Mouse (Mus musculus) midbrain, embryonic 14.5 days (tissue): Measurements from ENCODE around the gene Usp7. TPM values are rescaled to one million over a fixed set of nuclear protein-coding genes. Genes with fewer than 3 reads are reported as not detected.

Experiments
- ATAC-seq: fragments of 200-750 bp; cut with Nextera tagmentation; 2 replicates; pipeline ENCODE4 v1.8.0; 2017; ENCODE audit warnings: moderate number of reproducible peaks, moderate library complexity; ENCODE audit not compliant: low FRiP score, low TSS enrichment
- DNase-seq: peaks from one replicate; pipeline ENCODE4 v3.0.0-alpha.2; 2015
- H3K27ac ChIP-seq: fragments of 300-500 bp; sonication (generic); replicated peaks from 2 replicates; pipeline ENCODE4 v1.5.1; 2014; ENCODE audit warnings: mild to moderate bottlenecking, low read depth, low read length, moderate library complexity
- H3K27me3 ChIP-seq: fragments of 300-500 bp; sonication (generic); 2 replicates; pipeline ENCODE4 v1.6.1; 2014; ENCODE audit warnings: low read length, control low read depth, mixed read lengths; ENCODE audit not compliant: control insufficient read depth, insufficient read depth
- H3K36me3 ChIP-seq: fragments of 300-500 bp; sonication (generic); 2 replicates; pipeline ENCODE4 v1.6.1; 2014; ENCODE audit warnings: low read length, control low read depth; ENCODE audit not compliant: control insufficient read depth, insufficient read depth
- H3K4me1 ChIP-seq: fragments of 300-500 bp; sonication (generic); 2 replicates; pipeline ENCODE4 v1.6.1; 2014; ENCODE audit warnings: mild to moderate bottlenecking, antibody characterized with exemption, low read length, control low read depth; ENCODE audit not compliant: control insufficient read depth, insufficient read depth
- H3K4me2 ChIP-seq: fragments of 300-500 bp; sonication (generic); 2 replicates; pipeline ENCODE4 v1.6.1; 2014; ENCODE audit warnings: mild to moderate bottlenecking, low read length, moderate library complexity
- H3K4me3 ChIP-seq: fragments of 300-500 bp; sonication (generic); replicated peaks from 2 replicates; pipeline ENCODE4 v1.5.1; 2014; ENCODE audit warnings: low read depth, low read length
- H3K9ac ChIP-seq: fragments of 300-500 bp; sonication (generic); replicated peaks from 2 replicates; pipeline ENCODE4 v1.6.1; 2014; ENCODE audit warnings: mild to moderate bottlenecking, low read length, moderate library complexity
- H3K9me3 ChIP-seq: fragments of 300-500 bp; sonication (generic); 2 replicates; pipeline ENCODE4 v1.6.1; 2016; ENCODE audit warnings: low read length, control low read depth, mixed read lengths; ENCODE audit not compliant: control insufficient read depth
- WGBS: fragments of 180-500 bp; shearing (Covaris S2); extraction: QIAGEN DNeasy Blood & Tissue Kit; methylation state at CpG from one replicate; pipeline ENCODE4 v1.1.7; 2014; 5-methylcytosine and 5-hydroxymethylcytosine counted together
- polyA plus RNA-seq: library from polyadenylated mRNA; unstranded; fragments of >200 nt; fragmentation: Nextera tagmentation; extraction: Ambion mirVana; gene quantifications from 2 replicates; pipeline ENCODE4 v1.2.1, GENCODE M21; 2014

Gene Usp7
- polyA plus RNA-seq, 1 experiment from 2014 or later: 50.0 TPM

- no peaks in the 10 kb centered on the region for H3K4me1 ChIP-seq
- no peak overlapping the region for H3K27ac ChIP-seq
- no peak overlapping the region for H3K9ac ChIP-seq
- H3K4me3 ChIP-seq: no peak overlapping the region
- 91% methylated on average over 4 of the region's 4 CpGs for WGBS
- H3K27me3 ChIP-seq: no peaks in the 10 kb centered on the region
- no peak for DNase-seq
- ATAC-seq: no peak
- peaks cover 34% of the 10 kb centered on the region for H3K36me3 ChIP-seq
- no peak overlapping the region for H3K4me2 ChIP-seq
- no peaks in the 10 kb centered on the region for H3K9me3 ChIP-seq
These were observed 107.0 kb downstream of the Usp7 start for GRCm38 (mm10) chr16:8685087-8685486.

- H3K9me3 ChIP-seq: no peaks in the 10 kb centered on the region
- DNase-seq: no peak
- no peak within 1 kb of the TSS for H3K27ac ChIP-seq
- H3K9ac ChIP-seq: no peak within 1 kb of the TSS
- ATAC-seq: no peak
- H3K36me3 ChIP-seq: peaks cover 2% of the 10 kb centered on the region; the same call in 1 of the 2 replicates
- 83% methylated on average over 5 of the region's 5 CpGs for WGBS
- no peaks in the 10 kb centered on the region for H3K4me1 ChIP-seq
- H3K4me3 ChIP-seq: no peak within 1 kb of the TSS
- no peak within 1 kb of the TSS for H3K4me2 ChIP-seq
- no peaks in the 10 kb centered on the region for H3K27me3 ChIP-seq
These were observed 111.6 kb downstream of the Usp7 start, which contains the start of gene Gm5767 for GRCm38 (mm10) chr16:8680470-8680869. Gene Gm5767, plus strand, starts transcription at chr16:8680770.

DNA sequence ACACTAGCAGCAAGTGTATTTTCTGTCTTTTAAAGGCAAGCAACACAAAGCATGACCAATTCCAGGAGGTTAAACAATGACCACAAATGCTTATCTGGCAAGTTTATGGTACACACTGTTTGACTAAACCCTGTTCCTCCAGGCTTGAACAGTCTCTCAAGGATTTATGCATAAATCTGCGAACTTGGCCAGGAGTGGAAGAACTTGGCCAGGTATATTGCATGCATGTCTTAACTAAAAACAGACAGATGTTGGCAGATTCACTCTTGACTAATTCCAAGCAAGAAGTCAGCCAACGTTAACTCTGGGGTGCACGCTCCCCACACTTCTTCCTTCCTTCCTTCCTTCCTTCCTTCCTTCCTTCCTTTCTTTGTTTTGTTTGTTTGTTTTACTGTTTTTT is 112.3 kb downstream of the Usp7 start:
- Histone ChIP-seq H3K4me1 (no peaks in the 10 kb centered on the region), H3K9ac (no peak overlapping the region), H3K27ac (no peak overlapping the region), H3K9me3 (no peaks in the 10 kb centered on the region), H3K27me3 (no peaks in the 10 kb centered on the region), H3K4me3 (no peak overlapping the region), H3K4me2 (no peak overlapping the region), H3K36me3 (peaks cover 2% of the 10 kb centered on the region; the same call in 1 of the 2 replicates)
- 91% methylated on average over 3 of the region's 3 CpGs for WGBS
- DNase-seq: no peak
- ATAC-seq: no peak

DNA sequence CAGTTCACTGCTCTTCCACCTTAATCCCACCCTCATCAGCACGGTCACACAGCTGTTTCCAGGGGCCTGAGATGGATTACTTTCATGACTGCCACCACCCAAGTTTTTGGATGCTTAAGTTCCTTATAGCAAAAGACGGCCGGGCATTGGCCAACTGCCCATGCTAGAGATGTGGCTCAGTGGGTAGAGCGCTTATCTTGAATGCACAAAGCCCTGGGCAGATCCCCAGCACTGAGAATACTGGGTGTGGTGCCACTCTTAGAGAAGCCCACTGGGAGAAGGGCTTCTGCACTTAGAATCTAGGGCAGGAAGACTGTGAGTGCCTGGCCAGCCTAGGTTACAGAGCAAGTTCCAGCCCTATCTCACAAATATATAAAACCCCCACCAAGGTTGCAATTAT is 113.4 kb downstream of the Usp7 start:
- Histone ChIP-seq H3K4me1 (no peaks in the 10 kb centered on the region), H3K4me2 (no peak overlapping the region), H3K9ac (no peak overlapping the region), H3K36me3 (peaks cover under 1% of the 10 kb centered on the region; the same call in 1 of the 2 replicates), H3K27ac (no peak overlapping the region), H3K9me3 (no peaks in the 10 kb centered on the region), H3K4me3 (no peak overlapping the region), H3K27me3 (no peaks in the 10 kb centered on the region)
- DNase-seq: no peak
- ATAC-seq: no peak
- 82% methylated on average over 4 of the region's 4 CpGs for WGBS

GRCm38 (mm10) chr16:8678035-8678434 is 114.1 kb downstream of the Usp7 start:
- Histone ChIP-seq H3K9ac (no peak overlapping the region), H3K4me2 (no peak overlapping the region), H3K4me3 (no peak overlapping the region), H3K36me3 (no peaks in the 10 kb centered on the region), H3K9me3 (no peaks in the 10 kb centered on the region), H3K27me3 (0 out of 2 replicates have a peak, but pooled peaks cover 2% of the 10 kb centered on the region), H3K27ac (no peak overlapping the region), H3K4me1 (no peaks in the 10 kb centered on the region)
- ATAC-seq: no peak
- DNase-seq: no peak
- 51% methylated on average over 5 of the region's 5 CpGs for WGBS

DNA sequence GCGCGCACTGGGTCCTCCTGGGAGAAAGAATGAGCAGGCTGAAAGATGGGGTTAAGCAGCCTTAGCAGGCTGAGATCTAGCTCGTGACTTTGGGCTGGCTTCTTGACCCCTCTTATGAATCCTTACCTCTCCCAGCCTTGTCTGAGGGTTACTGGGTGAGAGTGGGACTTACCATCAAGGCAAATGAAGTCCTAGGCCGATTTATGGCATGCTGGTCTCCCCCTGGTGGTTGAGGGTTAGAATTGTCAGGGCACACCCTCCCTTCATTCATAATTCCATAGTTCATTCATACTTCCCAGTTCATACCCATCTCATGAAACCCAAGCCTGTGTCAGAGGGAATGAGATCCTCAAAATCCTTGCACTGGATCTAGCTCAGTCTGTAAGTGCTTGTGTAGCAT is 115.3 kb downstream of the Usp7 start:
- Histone ChIP-seq H3K4me1 (no peaks in the 10 kb centered on the region), H3K4me2 (no peak overlapping the region), H3K36me3 (no peaks in the 10 kb centered on the region), H3K27me3 (0 out of 2 replicates have a peak, but pooled peaks cover 5% of the 10 kb centered on the region), H3K27ac (no peak overlapping the region), H3K4me3 (no peak overlapping the region), H3K9ac (no peak overlapping the region), H3K9me3 (no peaks in the 10 kb centered on the region)
- WGBS: 51% methylated on average over 4 of the region's 4 CpGs
- no peak for ATAC-seq
- DNase-seq: peak; percentile 84

- Histone ChIP-seq H3K4me2 (no peak overlapping the region), H3K27me3 (0 out of 2 replicates have a peak, but pooled peaks cover 5% of the 10 kb centered on the region), H3K4me3 (no peak overlapping the region), H3K9ac (no peak overlapping the region), H3K27ac (no peak overlapping the region), H3K9me3 (no peaks in the 10 kb centered on the region), H3K36me3 (no peaks in the 10 kb centered on the region), H3K4me1 (no peaks in the 10 kb centered on the region)
- ATAC-seq (no peak), DNase-seq (no peak)
- 73% methylated on average over 2 of the region's 2 CpGs for WGBS
These were observed 115.9 kb downstream of the Usp7 start for GRCm38 (mm10) chr16:8676228-8676627.

- H3K9ac ChIP-seq: no peak overlapping the region
- H3K27ac ChIP-seq: no peak overlapping the region
- peaks cover 4% of the 10 kb centered on the region for H3K4me1 ChIP-seq
- DNase-seq (no peak), ATAC-seq (no peak)
- no peak overlapping the region for H3K4me3 ChIP-seq
- no peaks in the 10 kb centered on the region for H3K36me3 ChIP-seq
- H3K9me3 ChIP-seq: no peaks in the 10 kb centered on the region
- 86% methylated on average over 8 of the region's 8 CpGs for WGBS
- no peak overlapping the region for H3K4me2 ChIP-seq
- 0 out of 2 replicates have a peak, but pooled peaks cover 5% of the 10 kb centered on the region for H3K27me3 ChIP-seq
These were observed 116.5 kb downstream of the Usp7 start for GRCm38 (mm10) chr16:8675559-8675958.

GRCm38 (mm10) chr16:8674165-8674564 is 117.9 kb downstream of the Usp7 start:
- Histone ChIP-seq H3K4me2 (no peak overlapping the region), H3K4me3 (no peak overlapping the region), H3K27ac (no peak overlapping the region), H3K9ac (no peak overlapping the region), H3K36me3 (no peaks in the 10 kb centered on the region), H3K27me3 (0 out of 2 replicates have a peak, but pooled peaks cover 5% of the 10 kb centered on the region), H3K4me1 (peaks cover 13% of the 10 kb centered on the region), H3K9me3 (no peaks in the 10 kb centered on the region)
- no peak for ATAC-seq
- WGBS: 2% methylated on average over 8 of the region's 8 CpGs
- DNase-seq: peak; percentile 83
